Mouse (Mus musculus): ENCODE data around the gene Ikzf2. TPM values are rescaled to one million over a fixed set of nuclear protein-coding genes. Genes with fewer than 3 reads are reported as not detected.

The Ikzf2 gene
- polyA plus RNA-seq (2017; shearing (Covaris generic)) = 100 to 1,000 TPM; 457 to 622 TPM

DNA sequence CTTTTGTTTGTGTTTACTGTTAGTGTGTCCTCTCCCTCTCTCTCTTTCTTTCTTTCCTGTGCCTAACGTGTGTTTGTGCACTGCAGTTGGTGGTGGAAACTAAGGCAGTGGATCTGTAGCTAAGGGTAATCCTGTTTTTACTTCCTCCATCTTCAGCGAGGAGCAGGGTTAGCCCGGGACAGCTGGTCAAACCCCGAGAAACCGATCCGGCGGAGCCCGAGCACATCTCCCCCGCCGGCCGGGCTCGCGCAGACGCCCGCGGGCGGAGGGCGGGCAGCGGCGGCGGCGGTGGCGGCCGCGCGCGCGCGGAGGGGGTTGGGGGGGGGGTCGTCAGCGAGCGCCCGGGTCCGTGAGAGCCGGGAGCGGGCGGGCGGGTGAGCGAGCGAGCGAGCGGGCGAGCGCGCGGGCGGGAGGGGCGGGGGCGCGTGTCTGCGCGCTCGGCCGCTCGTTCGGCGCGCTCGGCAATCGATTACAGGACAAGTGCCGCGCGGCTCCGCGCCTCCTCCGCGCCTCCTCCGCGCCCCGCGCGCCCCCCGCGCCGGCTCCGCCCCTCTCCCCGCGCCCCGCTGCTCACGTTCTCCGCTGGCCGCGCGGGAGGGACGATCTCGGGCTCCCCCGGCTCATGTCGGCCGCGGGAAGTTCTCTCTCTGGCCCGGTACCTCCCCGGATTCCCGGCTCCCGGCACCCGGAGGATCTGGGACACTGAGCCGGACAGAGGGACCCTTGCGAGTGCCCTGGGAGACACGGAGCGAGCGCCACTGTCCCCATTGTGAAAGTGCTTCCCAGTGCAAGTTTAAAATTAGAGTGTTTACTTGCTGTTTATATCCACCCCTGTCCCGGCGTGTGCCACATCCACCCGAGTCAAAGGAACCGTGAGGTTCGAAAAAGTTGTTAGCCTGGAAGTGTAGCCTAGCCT, at the start of gene Ikzf2:
TSS of gene Ikzf2 (minus strand) at position 170 of the 916 bp plus-strand sequence.
- peak; percentile 24 for ATAC-seq

DNA sequence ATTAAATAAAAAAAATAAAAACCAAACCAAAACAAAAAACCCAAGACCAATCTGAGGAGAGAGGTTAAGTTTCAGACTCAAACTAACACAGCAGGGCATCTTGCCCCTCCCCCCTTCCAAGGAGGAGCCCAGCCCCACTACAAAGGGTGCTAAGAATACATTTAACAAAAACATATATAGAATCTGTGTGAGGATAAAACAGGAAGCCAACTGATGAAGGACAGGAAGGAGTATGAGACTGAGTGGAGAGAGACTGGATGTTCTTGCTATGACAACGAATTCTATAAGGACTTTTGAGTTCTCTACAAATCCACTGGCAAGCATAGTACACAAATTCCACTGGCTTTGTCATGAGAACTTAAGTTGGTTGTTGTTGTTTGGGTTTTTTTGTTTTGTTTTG, 42.7 kb upstream of the Ikzf2 start:
- ATAC-seq = no peak

DNA sequence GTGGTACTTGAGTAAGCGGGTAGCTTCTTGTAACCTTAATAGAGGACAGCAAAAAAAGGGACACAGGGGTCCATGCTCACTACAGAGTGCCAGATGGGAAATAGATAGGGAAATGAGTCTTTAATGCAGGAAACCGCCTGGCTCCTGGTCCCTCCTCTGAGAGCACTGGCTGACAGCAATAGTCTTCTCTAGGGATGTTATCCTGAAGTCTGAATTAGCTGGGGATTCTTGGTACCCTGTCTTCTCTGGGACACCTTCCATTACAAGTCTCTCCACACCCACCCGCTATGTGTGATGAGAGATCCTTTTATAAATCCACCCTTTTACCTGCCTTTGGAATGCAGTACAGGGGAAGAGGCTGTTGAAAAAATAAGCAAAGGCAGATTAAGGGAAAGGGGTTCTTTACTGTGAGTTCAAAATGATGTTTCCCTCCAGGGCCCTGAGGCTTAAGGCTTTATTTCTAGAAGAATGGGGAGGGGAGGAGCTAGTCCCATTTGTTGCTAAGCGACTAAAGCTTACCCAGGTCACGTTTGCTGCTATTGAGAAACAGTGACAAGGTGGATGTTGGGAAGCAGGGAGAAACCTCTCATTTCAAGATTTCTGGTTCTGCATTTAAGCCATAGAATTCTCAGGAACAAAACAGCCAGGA, 42.1 kb upstream of the Ikzf2 start:
- no peak for ATAC-seq

DNA sequence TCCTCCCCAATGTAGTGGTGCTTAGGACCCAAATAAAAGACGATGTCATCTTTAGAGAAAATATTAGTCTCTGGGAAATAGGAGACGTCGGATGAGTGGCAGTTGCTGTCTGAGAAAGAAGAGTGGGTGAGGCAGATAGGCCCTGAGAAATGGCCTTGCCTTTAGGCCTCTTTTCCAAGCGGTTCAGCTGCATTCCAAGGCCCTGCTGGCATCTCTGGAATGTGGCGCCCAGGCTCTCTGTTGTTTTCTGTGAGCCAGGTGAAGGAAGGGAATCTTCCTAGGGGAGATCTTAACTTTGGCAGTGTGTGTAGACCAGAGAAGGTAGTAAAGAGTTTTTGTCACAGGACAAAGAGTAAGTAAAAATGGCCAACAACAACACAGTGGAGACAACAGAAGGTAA, 40.9 kb upstream of the Ikzf2 start:
- ATAC-seq = no peak

DNA sequence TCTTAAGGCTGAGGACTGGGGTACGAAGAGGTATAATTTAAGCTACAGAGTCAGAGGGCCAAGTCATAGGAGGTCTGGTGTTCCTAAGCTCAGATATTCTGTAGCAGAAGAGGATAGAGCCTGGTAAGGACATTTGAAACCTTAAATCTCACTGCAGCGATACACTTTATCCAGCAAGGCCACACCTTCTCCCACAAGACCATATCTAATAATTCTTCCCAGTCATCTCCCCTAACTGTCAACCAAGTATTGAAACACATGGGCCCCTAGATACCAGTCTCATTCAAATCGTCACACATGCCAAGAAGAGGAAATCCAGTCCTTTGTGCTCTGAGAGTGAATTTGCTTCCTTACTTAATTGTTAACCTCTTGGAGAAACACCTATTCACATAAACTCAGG, 30.1 kb upstream of the Ikzf2 start:
- ATAC-seq = no peak

DNA sequence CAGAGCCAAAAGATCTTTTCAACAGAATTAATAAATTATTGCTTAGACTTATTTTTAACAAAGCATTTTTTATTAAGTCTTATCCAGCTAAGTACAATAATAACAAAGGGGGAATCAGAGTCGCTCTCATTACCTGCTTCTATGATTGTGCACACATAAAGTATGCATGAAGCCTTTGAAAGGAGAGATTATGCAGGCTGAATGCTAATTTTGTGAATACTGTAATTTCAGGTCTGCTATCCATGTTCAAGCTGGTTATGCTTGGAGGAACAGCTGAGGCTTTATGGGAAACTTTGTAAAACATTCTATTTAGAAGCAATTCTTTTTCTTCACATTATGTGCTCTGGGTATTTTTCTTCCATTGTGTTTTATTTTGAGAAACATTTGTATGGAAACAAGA, 21.5 kb upstream of the Ikzf2 start:
- no peak for ATAC-seq

DNA sequence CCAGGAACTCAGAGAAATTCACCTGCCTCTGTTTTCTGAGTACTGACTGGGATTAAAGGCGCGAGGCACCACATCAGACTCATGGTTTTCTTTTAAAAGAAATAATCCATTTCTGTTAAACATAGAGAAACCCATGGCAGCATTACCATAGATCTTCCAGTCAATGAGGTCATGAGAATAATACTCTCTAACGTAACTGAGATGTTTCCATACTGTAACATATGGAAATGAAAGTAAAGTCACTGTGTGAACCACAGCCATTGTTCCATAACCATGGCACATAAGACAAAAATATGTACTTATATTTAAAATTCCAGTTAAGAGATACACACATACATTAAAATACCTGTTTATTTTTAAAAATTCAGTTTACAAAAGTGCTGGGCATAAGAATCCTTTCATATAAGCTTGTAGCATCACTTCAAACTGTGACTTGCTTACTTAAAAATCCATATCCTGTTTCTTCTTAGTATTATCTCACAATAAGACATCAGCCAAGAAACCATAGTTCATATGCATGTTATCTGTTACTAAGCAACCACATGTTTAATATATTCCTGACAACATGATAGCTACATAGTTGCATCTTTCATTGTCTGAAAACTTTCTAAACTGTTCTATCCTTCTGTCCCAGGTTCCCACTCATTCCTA, 16.6 kb upstream of the Ikzf2 start:
- ATAC-seq = peak; percentile 76

DNA sequence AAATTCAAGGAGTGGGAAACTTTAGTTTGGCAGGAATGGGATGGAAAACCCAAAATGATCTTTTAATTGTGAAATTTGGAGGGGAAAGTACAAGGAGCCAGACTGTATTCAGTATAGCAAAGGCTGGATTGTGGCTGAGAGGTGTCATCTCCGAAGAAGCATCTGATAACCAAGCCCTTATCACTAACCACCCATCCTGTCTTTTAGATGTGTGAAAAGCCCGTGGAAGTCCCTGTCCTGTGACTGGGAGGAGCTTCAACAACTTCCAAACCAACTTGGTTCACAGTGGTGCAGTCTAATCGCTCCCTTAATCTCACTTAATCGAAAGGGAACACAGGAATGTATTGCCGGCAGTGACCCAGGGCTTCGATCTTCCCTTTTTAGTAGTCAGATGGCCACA, 4.9 kb upstream of the Ikzf2 start:
- ATAC-seq = peak; percentile 60

DNA sequence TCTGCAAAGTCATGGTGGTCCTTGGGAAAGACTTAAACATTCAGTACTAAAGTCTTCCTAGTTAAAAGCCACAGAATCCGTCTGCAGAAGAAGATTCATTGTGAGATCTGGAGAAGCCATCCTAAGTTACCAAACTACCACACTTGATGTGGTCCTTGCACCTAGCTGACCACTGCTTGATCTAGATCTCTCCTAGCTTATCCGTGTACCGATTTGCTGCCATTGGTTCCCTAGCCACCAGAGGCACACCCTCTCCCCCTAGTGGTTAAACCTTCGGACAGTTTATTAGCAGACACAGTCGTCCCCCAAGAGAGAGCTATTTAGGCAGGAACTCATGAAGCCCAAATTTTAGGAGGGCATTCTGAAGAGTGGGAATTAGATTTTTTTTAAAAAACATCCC, 1.9 kb upstream of the Ikzf2 start:
- ATAC-seq = peak; percentile 32

DNA sequence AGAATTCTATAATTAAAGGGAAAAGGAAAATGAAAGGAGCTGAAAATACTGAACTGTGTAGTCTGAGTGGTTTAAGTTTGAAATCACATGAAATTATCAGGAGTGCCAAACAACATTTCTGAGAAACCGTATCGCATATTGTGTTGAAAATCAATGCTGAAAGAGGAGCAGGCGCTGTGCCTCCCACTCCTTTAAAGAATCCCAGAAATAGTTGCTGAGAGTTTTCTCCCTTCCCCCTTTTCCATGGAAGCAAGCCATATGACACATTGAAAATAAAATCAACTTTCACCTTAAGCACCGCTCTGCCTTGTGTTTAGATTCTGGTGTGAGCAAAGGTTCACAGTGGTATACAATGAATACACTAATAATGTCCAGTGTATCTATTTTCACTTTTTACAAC, 1.1 kb upstream of the Ikzf2 start:
- no peak for ATAC-seq

DNA sequence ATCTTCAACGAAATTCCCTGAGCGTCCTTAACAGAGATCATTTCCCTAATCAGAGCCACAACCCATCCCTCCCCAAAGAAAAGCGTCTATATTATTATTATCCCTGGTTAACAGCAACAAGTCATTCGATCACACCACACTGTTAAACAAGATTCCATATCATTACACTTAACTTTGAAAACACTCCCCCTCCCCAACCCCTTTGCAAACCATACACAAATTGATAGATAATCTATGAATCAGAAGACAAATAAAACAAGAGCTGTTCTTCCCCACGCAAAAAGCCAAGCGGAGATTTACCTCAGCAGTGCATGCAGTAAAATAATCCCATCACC, 337 bp downstream of the Ikzf2 start:
- ATAC-seq = no peak

DNA sequence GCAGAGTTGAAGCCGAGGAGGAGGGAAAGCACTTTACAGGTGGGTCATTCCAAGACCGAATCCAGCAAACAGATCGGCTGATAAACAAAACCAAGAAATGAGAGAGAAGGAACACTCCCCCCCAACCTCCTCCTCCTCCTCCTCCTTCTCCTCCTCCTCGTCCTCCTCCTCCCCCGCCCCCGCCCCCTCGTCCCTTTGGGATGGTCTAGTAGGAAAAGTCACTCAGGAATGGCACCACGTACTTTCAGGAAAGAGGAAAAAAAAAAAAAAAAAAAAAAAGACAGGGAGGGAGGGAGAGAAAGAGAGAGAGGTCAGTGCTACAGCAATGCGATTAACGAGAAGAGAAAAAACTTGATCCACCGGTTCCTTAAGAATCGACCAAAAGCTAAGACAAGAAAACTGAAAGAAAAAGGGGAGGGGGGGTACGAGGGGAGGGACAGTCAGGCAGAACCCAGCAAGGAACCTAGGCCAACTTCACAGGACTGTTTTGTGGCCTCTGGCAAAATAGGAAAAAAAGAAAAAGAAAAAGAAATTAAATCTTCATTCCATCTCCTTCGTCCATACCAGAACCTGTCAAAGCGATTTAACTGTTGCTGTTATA, 1.1 kb downstream of the Ikzf2 start:
- no peak for ATAC-seq

DNA sequence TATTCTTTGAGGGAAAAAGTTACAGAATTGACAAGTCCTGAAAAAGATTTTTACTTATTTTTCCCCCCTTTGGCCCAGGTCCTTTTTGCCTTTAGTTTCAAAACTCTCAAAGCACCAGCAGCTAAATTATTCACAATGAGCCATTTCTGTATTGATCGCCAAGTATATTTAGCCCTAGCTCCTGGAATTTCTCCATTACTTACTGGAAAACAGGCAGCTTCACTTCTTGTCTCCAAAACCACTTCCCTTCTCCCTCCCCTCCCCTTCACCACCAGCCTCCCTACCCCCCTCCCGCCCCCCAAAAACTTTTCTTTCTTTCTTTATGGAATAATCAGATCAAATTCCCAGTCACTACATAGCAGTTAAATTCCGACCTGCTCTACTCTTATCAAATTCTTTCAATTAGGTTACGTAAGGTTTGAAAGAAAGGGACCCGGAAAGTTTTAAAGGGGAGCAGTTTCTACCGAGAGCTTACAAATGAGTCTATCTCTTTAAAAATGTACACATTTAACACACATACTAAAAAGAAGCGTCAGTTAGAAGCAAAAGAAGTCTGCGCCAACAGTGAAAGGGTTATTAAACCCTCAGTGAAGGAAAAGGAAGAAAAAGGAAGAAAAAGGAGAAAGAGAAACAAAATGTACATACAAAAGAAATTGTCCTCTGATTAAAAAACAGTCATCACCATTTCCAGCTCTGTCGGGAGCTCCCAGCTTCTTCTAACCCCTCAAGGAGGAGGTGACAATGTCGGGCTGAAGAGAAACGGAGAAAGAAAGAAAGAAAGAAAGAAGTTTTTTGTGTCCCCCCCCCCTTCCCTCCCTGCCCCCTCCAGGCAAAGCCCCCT, 1.8 kb downstream of the Ikzf2 start:
- ATAC-seq = no peak

DNA sequence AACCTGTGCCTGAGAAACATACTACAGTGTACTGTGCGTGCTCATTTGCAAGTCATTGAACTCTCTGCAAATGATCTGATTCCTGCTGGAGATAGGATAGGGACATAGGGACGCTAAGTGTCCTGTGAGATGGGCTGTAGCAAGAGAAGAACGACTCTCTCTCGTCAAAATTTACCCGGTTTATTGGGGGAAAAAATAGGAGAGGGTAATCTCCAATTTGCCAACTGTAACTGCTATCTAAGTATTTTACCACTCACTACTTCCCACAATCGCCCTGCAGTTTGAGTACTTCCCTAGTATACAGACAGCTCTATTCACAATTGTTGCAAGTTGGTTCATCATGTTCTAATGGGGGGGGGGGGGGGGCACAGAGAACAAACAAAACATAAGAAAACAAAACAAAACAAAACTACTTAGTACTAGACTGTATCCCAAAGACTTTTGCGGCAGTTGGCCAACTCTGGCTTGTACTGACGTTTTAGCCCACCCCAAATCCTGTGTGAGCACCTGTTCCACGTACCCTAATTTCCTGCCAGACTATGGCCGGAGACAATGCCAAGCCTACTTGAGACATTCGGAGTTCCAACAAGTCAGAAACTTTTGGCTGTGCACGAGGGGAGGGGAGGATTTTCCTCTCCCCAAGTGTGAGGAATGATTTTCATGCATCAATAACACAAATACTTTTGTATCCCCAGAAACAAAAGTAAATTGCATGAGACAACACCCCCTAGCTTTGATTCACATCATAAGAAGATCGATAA, 2.6 kb downstream of the Ikzf2 start:
- ATAC-seq = no peak

DNA sequence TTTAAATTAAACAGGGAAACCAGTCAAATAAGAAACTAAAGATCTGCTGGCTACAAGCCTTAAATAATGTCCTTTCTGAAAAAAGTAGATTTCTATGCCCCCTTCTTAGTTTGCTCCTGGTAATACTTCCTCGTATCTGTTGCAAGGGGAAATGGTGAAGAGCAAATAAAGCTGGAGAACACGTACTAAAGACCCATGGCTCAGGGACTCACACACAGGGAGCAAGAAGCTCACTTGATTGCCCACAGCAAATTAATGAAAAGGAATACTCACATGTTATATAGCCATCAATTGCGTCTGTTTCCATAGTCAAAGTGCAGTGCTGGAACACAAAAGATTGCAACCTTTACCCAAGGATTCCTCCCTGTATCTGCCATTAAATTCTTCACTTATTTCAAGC, 3.2 kb downstream of the Ikzf2 start:
- no peak for ATAC-seq

DNA sequence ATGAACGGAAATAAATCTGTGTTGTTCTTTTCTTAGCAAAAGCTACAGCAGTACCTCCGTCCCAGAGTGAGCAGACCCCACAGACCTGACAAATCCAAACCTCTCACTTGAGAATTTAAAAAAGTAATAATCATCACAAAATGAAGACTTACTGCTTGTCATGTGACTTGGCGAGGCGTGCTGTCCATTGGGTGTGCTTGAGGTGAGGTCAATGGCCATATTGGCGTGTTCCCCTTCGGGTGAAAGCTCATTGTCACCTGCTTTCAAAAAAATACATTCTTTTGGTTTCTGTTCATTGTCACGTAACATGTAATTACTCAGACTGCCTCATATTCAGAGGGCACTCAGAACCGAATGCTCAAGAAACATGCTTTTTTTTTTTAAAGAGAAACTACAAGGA, 4.0 kb downstream of the Ikzf2 start:
- ATAC-seq = peak; percentile 50

DNA sequence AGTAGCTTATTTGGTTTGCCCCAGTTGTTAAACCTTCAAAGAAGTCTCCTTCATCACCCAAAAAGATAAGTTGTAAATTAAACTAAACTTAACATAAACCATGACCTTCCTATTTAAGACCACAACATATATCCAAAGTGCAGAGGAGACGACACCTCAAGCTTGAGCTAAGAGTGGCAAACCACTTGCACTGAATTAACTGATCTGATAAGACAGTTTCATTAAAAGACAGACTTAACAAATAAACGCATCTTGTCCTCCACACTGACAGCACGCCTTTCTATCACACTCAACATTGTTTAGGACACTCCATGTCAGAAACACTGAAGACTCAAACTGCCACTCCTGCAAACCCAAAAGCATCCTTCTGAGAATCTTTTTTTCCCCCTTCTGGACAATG, 4.8 kb downstream of the Ikzf2 start:
- no peak for ATAC-seq

DNA sequence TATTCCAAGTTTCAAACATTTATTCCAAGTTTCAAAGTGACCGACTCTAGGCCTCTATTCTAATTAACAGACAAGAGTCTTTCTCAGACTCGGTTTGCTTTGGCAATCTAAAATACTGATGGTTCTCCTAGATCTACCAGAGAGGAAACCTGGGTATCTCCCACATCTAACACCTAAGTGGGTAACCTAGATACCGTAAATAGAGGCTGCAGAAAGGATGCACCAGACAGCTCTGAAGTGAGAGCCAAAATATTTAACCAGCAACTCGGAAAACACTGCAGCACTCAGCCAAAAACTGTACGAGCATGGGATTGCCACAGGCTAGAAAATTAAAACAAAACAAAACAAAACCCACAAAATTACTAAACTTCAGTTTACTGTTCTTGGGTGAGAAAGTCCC, 6.0 kb downstream of the Ikzf2 start:
- peak; percentile 47 for ATAC-seq

DNA sequence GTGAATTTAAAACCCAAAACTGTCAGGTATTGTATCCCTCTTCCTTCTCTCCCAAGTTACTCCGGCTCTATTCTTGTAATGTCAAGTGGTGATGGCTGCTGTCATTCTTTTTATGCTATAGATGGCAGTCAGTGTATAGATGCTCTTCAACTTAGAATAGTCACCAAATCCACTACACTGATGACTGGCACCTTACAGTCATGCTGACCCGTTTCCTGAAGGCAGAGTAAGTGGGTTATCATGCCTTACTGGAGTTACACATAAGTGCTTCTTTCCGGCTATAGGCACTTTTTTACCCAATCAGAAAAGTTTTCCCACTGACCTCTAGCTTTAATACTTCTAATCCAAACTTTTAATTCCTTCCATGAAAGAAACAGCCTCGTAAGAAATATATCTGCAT, 6.5 kb downstream of the Ikzf2 start:
- ATAC-seq = peak; percentile 28

DNA sequence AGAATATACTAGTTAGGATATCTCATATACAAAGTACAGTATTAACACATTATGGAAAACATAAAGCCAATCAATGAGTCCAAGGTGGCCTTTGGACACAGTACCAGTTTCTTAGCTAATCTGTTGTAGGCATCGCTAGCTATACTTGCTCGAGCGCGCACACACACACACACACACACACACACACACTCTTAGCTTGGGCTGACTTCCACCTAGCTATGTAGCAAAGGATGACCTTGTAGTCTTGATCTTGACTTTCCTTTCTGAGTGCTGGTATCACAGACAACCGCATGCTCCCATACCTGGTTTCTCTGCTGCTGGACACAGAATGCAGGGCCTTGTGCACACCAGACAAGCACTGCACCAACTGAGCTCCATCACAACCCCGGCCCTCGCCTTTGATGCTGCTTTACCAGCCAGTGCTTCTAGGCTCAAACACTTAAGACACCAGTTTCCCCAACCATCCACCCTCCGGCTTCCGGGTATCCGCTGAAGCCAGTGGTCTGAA, 17.1 kb downstream of the Ikzf2 start:
- peak; percentile 41 for ATAC-seq

DNA sequence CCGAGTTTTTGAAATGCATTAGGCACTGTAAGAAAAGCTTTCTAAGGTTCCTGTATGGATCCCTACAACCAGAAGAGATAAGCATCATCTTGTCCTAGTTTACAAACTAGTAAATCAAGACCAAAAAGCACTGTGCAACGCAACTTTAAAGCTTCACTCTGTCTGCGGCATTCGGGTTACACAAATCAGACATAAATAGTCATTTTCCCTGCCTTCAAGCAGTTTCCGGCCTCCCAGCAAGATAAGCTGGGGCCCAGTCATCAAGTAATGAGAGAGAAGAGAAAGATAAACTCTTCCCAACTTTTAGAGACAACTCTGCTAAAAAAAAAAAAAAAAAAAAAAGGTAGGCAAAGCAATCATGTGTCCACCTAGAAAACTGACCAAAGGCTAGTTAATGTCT, 19.6 kb downstream of the Ikzf2 start:
- ATAC-seq = no peak
